Mouse (Mus musculus) CH12.LX (cell line): ENCODE results near the gene Rnf43. TPM values are rescaled to one million over a fixed set of nuclear protein-coding genes. Genes with fewer than 3 reads are reported as not detected.

ENCODE experiments used
- DNase-seq: peaks from one replicate; pipeline ENCODE4 v3.0.0-alpha.2; 2013; ENCODE audit errors: extremely low read depth
- H3K27ac ChIP-seq: 2 replicates; pipeline ENCODE4 v1.5.1; 2012; ENCODE audit warnings: low read depth, mild to moderate bottlenecking, control low read depth, moderate library complexity; ENCODE audit not compliant: insufficient read depth
- H3K27me3 ChIP-seq: replicated peaks from 2 replicates; pipeline ENCODE3; 2012; ENCODE audit warnings: inconsistent platforms
- H3K36me3 ChIP-seq, 2 experiments: replicated peaks in 1 of 2; 2 replicates each; pipeline versions ENCODE3 to v1.6.1; 2012; ENCODE audit warnings: inconsistent platforms in 1 of 2, low read length in 1 of 2, mild to moderate bottlenecking in 1 of 2, mixed read lengths in 1 of 2, moderate library complexity in 1 of 2; ENCODE audit not compliant: control insufficient read depth in 1 of 2, insufficient read depth in 1 of 2
- H3K4me1 ChIP-seq, 2 experiments: 2 replicates each; pipeline ENCODE4 v1.6.1; 2012; ENCODE audit warnings: inconsistent platforms in 1 of 2, moderate library complexity in 1 of 2; ENCODE audit not compliant: insufficient read depth in 2 of 2, control insufficient read depth in 1 of 2
- H3K4me2 ChIP-seq: 2 replicates; pipeline ENCODE4 v1.6.1; 2012; ENCODE audit warnings: low read depth, mild to moderate bottlenecking, control low read depth; ENCODE audit not compliant: poor library complexity, insufficient read depth, severe bottlenecking
- H3K4me3 ChIP-seq, 3 experiments: fragments of 150-350 bp in 1 of 3; sonication (generic) in 1 of 3; replicated peaks in 1 of 3; 2 replicates each; pipeline versions ENCODE3 to v1.5.1; 2011 to 2012; ENCODE audit warnings: low read depth in 2 of 3, low read length in 2 of 3, mild to moderate bottlenecking in 2 of 3, moderate library complexity in 2 of 3, control low read depth in 1 of 3, improper control_type of control experiment in 1 of 3, inconsistent platforms in 1 of 3, mixed read lengths in 1 of 3; ENCODE audit not compliant: poor library complexity in 1 of 3
- H3K79me2 ChIP-seq: replicated peaks from 2 replicates; pipeline ENCODE4 v1.6.1; 2012; ENCODE audit warnings: mild to moderate bottlenecking, moderate library complexity; ENCODE audit not compliant: control insufficient read depth, poor library complexity, insufficient read depth, severe bottlenecking; ENCODE audit errors: extremely low read depth
- H3K9ac ChIP-seq: 2 replicates; pipeline ENCODE4 v1.6.1; 2012; ENCODE audit warnings: low read depth, mild to moderate bottlenecking, control low read depth, moderate library complexity; ENCODE audit not compliant: insufficient read depth
- H3K9me3 ChIP-seq: replicated peaks from 2 replicates; pipeline ENCODE3; 2012; ENCODE audit warnings: low read length, inconsistent platforms, mixed read lengths
- BHLHE40 ChIP-seq: IDR thresholded peaks from 2 replicates; pipeline ENCODE4 v1.6.1; 2011; ENCODE audit warnings: mild to moderate bottlenecking, low read depth, low read length, improper control_type of control experiment
- CHD1 ChIP-seq: IDR thresholded peaks from 2 replicates; pipeline ENCODE4 v1.6.1; 2012; ENCODE audit warnings: low read depth, low read length, improper control_type of control experiment, inconsistent platforms
- CTCF ChIP-seq, 2 experiments: IDR thresholded peaks in 1 of 2; conservative IDR thresholded peaks in 1 of 2; 2 replicates each; pipeline ENCODE4 v1.5.1; 2011 to 2012; ENCODE audit warnings: low read depth in 2 of 2, low read length in 2 of 2, improper control_type of control experiment in 1 of 2, inconsistent platforms in 1 of 2, mild to moderate bottlenecking in 1 of 2, moderate library complexity in 1 of 2
- ELF1 ChIP-seq: IDR thresholded peaks from 2 replicates; pipeline ENCODE4 v1.6.1; 2014; ENCODE audit warnings: low read depth, mild to moderate bottlenecking, inconsistent platforms, low read length, improper control_type of control experiment
- EP300 ChIP-seq: IDR thresholded peaks from 2 replicates; pipeline ENCODE4 v1.6.1; 2011; ENCODE audit warnings: low read length, improper control_type of control experiment
- ETS1 ChIP-seq: conservative IDR thresholded peaks from 2 replicates; pipeline ENCODE4 v1.6.1; 2012; ENCODE audit warnings: low read depth, mild to moderate bottlenecking, inconsistent platforms, low read length, improper control_type of control experiment, moderate library complexity
- HCFC1 ChIP-seq: IDR thresholded peaks from 2 replicates; pipeline ENCODE4 v1.6.1; 2012; ENCODE audit warnings: low read depth, mild to moderate bottlenecking, inconsistent platforms, low read length, improper control_type of control experiment
- IRF4 ChIP-seq: IDR thresholded peaks from 2 replicates; pipeline ENCODE4 v1.6.1; 2014; ENCODE audit warnings: low read depth, mild to moderate bottlenecking, inconsistent platforms, low read length, improper control_type of control experiment
- JUN ChIP-seq: IDR thresholded peaks from 2 replicates; pipeline ENCODE4 v1.6.1; 2011; ENCODE audit warnings: low read depth, mild to moderate bottlenecking, low read length, improper control_type of control experiment, moderate library complexity; ENCODE audit not compliant: insufficient read depth
- JUND ChIP-seq: conservative IDR thresholded peaks from 2 replicates; pipeline ENCODE4 v1.6.1; 2011; ENCODE audit warnings: low read depth, low read length, improper control_type of control experiment
- KAT2A ChIP-seq: IDR thresholded peaks from 2 replicates; pipeline ENCODE4 v1.6.1; 2012; ENCODE audit warnings: low read length, improper control_type of control experiment, inconsistent platforms; ENCODE audit not compliant: insufficient replicate concordance
- MAX ChIP-seq: IDR thresholded peaks from 2 replicates; pipeline ENCODE4 v1.6.1; 2011; ENCODE audit warnings: low read length, improper control_type of control experiment
- MAZ ChIP-seq: IDR thresholded peaks from 2 replicates; pipeline ENCODE4 v1.6.1; 2012; ENCODE audit warnings: low read depth, mild to moderate bottlenecking, inconsistent platforms, low read length, improper control_type of control experiment, moderate library complexity
- MEF2A ChIP-seq: IDR thresholded peaks from 2 replicates; pipeline ENCODE4 v1.6.1; 2014; ENCODE audit warnings: low read depth, mild to moderate bottlenecking, inconsistent platforms, low read length, improper control_type of control experiment, borderline replicate concordance
- MXI1 ChIP-seq: IDR thresholded peaks from 2 replicates; pipeline ENCODE4 v1.6.1; 2011; ENCODE audit warnings: mild to moderate bottlenecking, low read depth, low read length, improper control_type of control experiment
- MYC ChIP-seq: IDR thresholded peaks from 2 replicates; pipeline ENCODE4 v1.6.1; 2011; ENCODE audit warnings: low read depth, mild to moderate bottlenecking, improper control_type of control experiment, low read length
- NRF1 ChIP-seq: IDR thresholded peaks from 2 replicates; pipeline ENCODE4 v1.6.1; 2014; ENCODE audit warnings: low read depth, mild to moderate bottlenecking, inconsistent platforms, low read length, improper control_type of control experiment, moderate library complexity
- PAX5 ChIP-seq: IDR thresholded peaks from 2 replicates; pipeline ENCODE4 v1.6.1; 2012; ENCODE audit warnings: low read length, inconsistent platforms, mixed read lengths
- POLR2A ChIP-seq: IDR thresholded peaks from 2 replicates; pipeline ENCODE4 v1.6.1; 2011; ENCODE audit warnings: low read depth, mild to moderate bottlenecking, improper control_type of control experiment, low read length
- POLR2AphosphoS2 ChIP-seq: IDR thresholded peaks from 2 replicates; pipeline ENCODE4 v1.6.1; 2011; ENCODE audit warnings: low read depth, low read length, improper control_type of control experiment
- RAD21 ChIP-seq: IDR thresholded peaks from 2 replicates; pipeline ENCODE4 v1.6.1; 2011; ENCODE audit warnings: low read depth, mild to moderate bottlenecking, low read length, improper control_type of control experiment, moderate library complexity
- RCOR1 ChIP-seq: conservative IDR thresholded peaks from 2 replicates; pipeline ENCODE4 v1.6.1; 2012; ENCODE audit warnings: low read depth, mild to moderate bottlenecking, inconsistent platforms, low read length, improper control_type of control experiment
- SIN3A ChIP-seq: IDR thresholded peaks from 2 replicates; pipeline ENCODE4 v1.6.1; 2012; ENCODE audit warnings: low read length, improper control_type of control experiment, inconsistent platforms
- SMC3 ChIP-seq: IDR thresholded peaks from 2 replicates; pipeline ENCODE4 v1.6.1; 2011; ENCODE audit warnings: low read depth, low read length, improper control_type of control experiment
- TBP ChIP-seq: conservative IDR thresholded peaks from 2 replicates; pipeline ENCODE4 v1.6.1; 2011; ENCODE audit warnings: low read depth, low read length, improper control_type of control experiment
- TCF12 ChIP-seq: IDR thresholded peaks from 2 replicates; pipeline ENCODE4 v1.6.1; 2014; ENCODE audit warnings: low read depth, mild to moderate bottlenecking, inconsistent platforms, low read length, improper control_type of control experiment
- USF1 ChIP-seq: IDR thresholded peaks from 2 replicates; pipeline ENCODE4 v1.6.1; 2014; ENCODE audit warnings: low read depth, mild to moderate bottlenecking, inconsistent platforms, low read length, improper control_type of control experiment
- ZC3H11A ChIP-seq: IDR thresholded peaks from 2 replicates; pipeline ENCODE4 v1.6.1; 2012; ENCODE audit warnings: low read depth, mild to moderate bottlenecking, inconsistent platforms, low read length, improper control_type of control experiment
- ZKSCAN1 ChIP-seq: IDR thresholded peaks from 2 replicates; pipeline ENCODE4 v1.6.1; 2012; ENCODE audit warnings: low read depth, inconsistent platforms, low read length, improper control_type of control experiment, borderline replicate concordance
- ZMIZ1 ChIP-seq: IDR thresholded peaks from 2 replicates; pipeline ENCODE4 v1.6.1; 2012; ENCODE audit warnings: low read depth, mild to moderate bottlenecking, inconsistent platforms, low read length, improper control_type of control experiment
- ZNF384 ChIP-seq: IDR thresholded peaks from 2 replicates; pipeline ENCODE4 v1.6.1; 2012; ENCODE audit warnings: low read depth, low read length, improper control_type of control experiment, inconsistent platforms
- dilution Hi-C: fragments of 300-500 bp; cut with MboI; formaldehyde crosslinking; loops from 2 replicates; pipeline ENCODE4 v1.14.3; 2020; ENCODE audit warnings: low sequenced_read_pairs; ENCODE audit not compliant: extremely low pct_unique_long_range_greater_than_20kb, extremely low pct_ligation_motif_present
- in situ Hi-C: fragments of 300-500 bp; cut with MboI; formaldehyde crosslinking; loops from 3 replicates; pipeline ENCODE4 v1.14.3; 2019; ENCODE audit warnings: low sequenced_read_pairs, low pct_ligation_motif_present, low pct_unique_long_range_greater_than_20kb, mixed read lengths
- polyA plus RNA-seq: library from polyadenylated mRNA; unstranded; fragments of >175 nt; gene quantifications from 2 replicates; pipeline ENCODE4 v1.2.1, GENCODE M21; 2012; ENCODE audit warnings: low read depth; ENCODE audit not compliant: insufficient read length
- total RNA-seq, 2 experiments: library from RNA; depleted of rRNA; stranded (reverse); fragments of 300-350 nt in 1 of 2; fragments of >200 nt in 1 of 2; gene quantifications; 2 replicates each; pipeline ENCODE4 v1.2.3; 2012 to 2014

Gene Rnf43
- total and polyA plus RNA-seq, 3 experiments, result 12.2 to 27.7 (median 26.3) TPM

DNA sequence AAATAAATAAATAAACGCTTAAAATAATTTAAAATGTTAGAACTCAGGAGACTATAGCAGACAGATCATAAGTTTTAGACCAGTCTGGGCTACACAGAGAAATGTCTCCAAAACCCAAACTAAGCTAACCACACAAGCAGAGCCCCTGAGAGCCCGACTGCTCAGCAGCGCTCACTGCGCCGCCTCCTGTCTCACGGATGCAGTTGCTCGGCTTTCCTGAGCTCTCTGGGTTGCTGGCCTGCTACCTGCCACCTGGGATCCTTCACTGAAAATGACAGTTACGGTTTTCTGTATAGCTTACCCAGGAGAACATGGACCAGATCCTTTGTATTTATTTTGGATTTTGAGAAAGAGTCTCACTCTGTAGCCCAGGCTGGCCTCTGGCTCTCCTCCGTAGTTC is 57.8 kb downstream of the Rnf43 start:
- DNase-seq, result no peak
- Histone ChIP-seq H3K36me3 (peaks cover 50 to 93% of the 10 kb centered on the region in 2 experiments), H3K4me3 (no peak overlapping the region), H3K79me2 (peaks cover 9% of the 10 kb centered on the region), H3K9ac (0 out of 2 replicates have a peak overlapping the region, but pooled peaks have one; percentile 8), H3K27ac (peak overlapping the region; percentile 38; the same call in 1 of the 2 replicates), H3K4me2 (0 out of 2 replicates have a peak overlapping the region, but pooled peaks have one; percentile 17), H3K4me1 (peaks cover 0 to 24% of the 10 kb centered on the region in 2 experiments; a peak in 3 of 4 replicates), H3K27me3 (no peaks in the 10 kb centered on the region), H3K9me3 (peaks cover 22% of the 10 kb centered on the region)
- dilution Hi-C loops, result no loop called here
- in situ Hi-C loops, result no loop called here
- TF ChIP-seq POLR2AphosphoS2, result no peak
- TF ChIP-seq MAZ, result no peak
- TF ChIP-seq TBP, result 0 out of 2 replicates have a peak, but pooled peaks have one; percentile 3
- TF ChIP-seq RAD21, result peak; percentile 33
- no peak for TF ChIP-seq JUN
- TF ChIP-seq SMC3, result peak; percentile 59
- TF ChIP-seq CTCF (conservative IDR thresholded peaks at IDR 0.05 in 1 of 2, IDR thresholded peaks at IDR 0.05 in 1 of 2; ENCODE audit: low read depth in 2 of 2, low read length in 2 of 2), result peak in 1 of 2 experiments; percentile 52; a peak in 2 of 4 replicates

GRCm38 (mm10) chr11:87720839-87721238 is 58.3 kb downstream of the Rnf43 start:
- Histone ChIP-seq H3K4me1 (peaks cover 0 to 26% of the 10 kb centered on the region in 2 experiments; a peak in 3 of 4 replicates), H3K4me2 (peak overlapping the region; percentile 17; the same call in 1 of the 2 replicates), H3K79me2 (peaks cover 9% of the 10 kb centered on the region), H3K4me3 (no peak overlapping the region), H3K27ac (peak overlapping the region; percentile 38; the same call in 1 of the 2 replicates), H3K36me3 (peaks cover 47 to 93% of the 10 kb centered on the region in 2 experiments), H3K9ac (peak overlapping the region; percentile 8; the same call in 1 of the 2 replicates), H3K9me3 (peaks cover 17% of the 10 kb centered on the region), H3K27me3 (no peaks in the 10 kb centered on the region)
- in situ Hi-C loops, result no loop called here
- no peak for DNase-seq
- dilution Hi-C loops, result no loop called here
- no peak for TF ChIP-seq TBP
- TF ChIP-seq ZKSCAN1, result no peak
- TF ChIP-seq SIN3A, result no peak
- no peak for TF ChIP-seq ZMIZ1
- no peak for TF ChIP-seq TCF12
- TF ChIP-seq POLR2AphosphoS2, result no peak
- TF ChIP-seq MAZ, result no peak
- TF ChIP-seq MEF2A, result 0 out of 2 replicates have a peak, but pooled peaks have one; percentile 15
- peak; percentile 64 for TF ChIP-seq MAX
- TF ChIP-seq EP300, result no peak
- TF ChIP-seq ZC3H11A, result no peak
- TF ChIP-seq ELF1, result peak; percentile 26; the same call in 1 of the 2 replicates
- TF ChIP-seq ZNF384, result no peak
- peak; percentile 8; the same call in 1 of the 2 replicates for TF ChIP-seq SMC3
- TF ChIP-seq CTCF (conservative IDR thresholded peaks at IDR 0.05 in 1 of 2, IDR thresholded peaks at IDR 0.05 in 1 of 2; ENCODE audit: low read depth in 2 of 2, low read length in 2 of 2), result no peak
- TF ChIP-seq MXI1, result no peak
- TF ChIP-seq KAT2A, result no peak
- no peak for TF ChIP-seq USF1
- TF ChIP-seq JUN, result no peak
- no peak for TF ChIP-seq PAX5
- TF ChIP-seq ETS1, result no peak
- TF ChIP-seq HCFC1, result no peak
- peak; percentile 46; the same call in 1 of the 2 replicates for TF ChIP-seq BHLHE40
- no peak for TF ChIP-seq NRF1
- 0 out of 2 replicates have a peak, but pooled peaks have one; percentile 67 for TF ChIP-seq CHD1
- TF ChIP-seq RCOR1, result no peak
- TF ChIP-seq JUND, result no peak
- TF ChIP-seq POLR2A, result no peak
- TF ChIP-seq RAD21, result no peak; the same call in none of the 2 replicates
- TF ChIP-seq IRF4, result peak; percentile 30; the same call in 1 of the 2 replicates
- peak; percentile 88 for TF ChIP-seq MYC
